Mouse (Mus musculus) embryonic facial prominence, embryonic 10.5 days (tissue): ENCODE results near the gene Pdpr. TPM values are rescaled to one million over a fixed set of nuclear protein-coding genes. Genes with fewer than 3 reads are reported as not detected.
A peak's percentile ranks its signal among the peaks of the same experiment; 100 is the strongest.
"Not testable (repeated sequence)": the region's sequence is repeated elsewhere in the genome, so short reads cannot be mapped to it uniquely, and the experiment has no call there.

Experiments
- DNase-seq: peaks from one replicate; pipeline ENCODE4 v3.0.0-alpha.2; 2017; ENCODE audit warnings: low spot score
- H3K27ac ChIP-seq: fragments of 300-500 bp; sonication (generic); replicated peaks from 2 replicates; pipeline ENCODE4 v1.5.1; 2016; ENCODE audit warnings: mild to moderate bottlenecking
- H3K27me3 ChIP-seq: fragments of 300-500 bp; sonication (generic); replicated peaks from 2 replicates; pipeline ENCODE4 v1.6.1; 2016; ENCODE audit warnings: low read depth, mild to moderate bottlenecking; ENCODE audit not compliant: poor library complexity, severe bottlenecking
- H3K36me3 ChIP-seq: fragments of 300-500 bp; sonication (generic); replicated peaks from 2 replicates; pipeline ENCODE4 v1.6.1; 2016; ENCODE audit warnings: mild to moderate bottlenecking, moderate library complexity
- H3K4me1 ChIP-seq: fragments of 300-500 bp; sonication (generic); 2 replicates; pipeline ENCODE4 v1.6.1; 2016
- H3K4me3 ChIP-seq: fragments of 300-500 bp; sonication (generic); 2 replicates; pipeline ENCODE4 v1.5.1; 2016; ENCODE audit warnings: mild to moderate bottlenecking, moderate library complexity
- H3K9me3 ChIP-seq: fragments of 300-500 bp; sonication (generic); 2 replicates; pipeline ENCODE4 v1.6.1; 2016; ENCODE audit warnings: mild to moderate bottlenecking
- WGBS: fragments of 180-500 bp; shearing (Covaris S2); methylation state at CpG from one replicate; pipeline ENCODE4 v1.1.7; 2016; 5-methylcytosine and 5-hydroxymethylcytosine counted together
- polyA plus RNA-seq: library from polyadenylated mRNA; unstranded; fragments of >200 nt; fragmentation: Nextera tagmentation; extraction: Ambion mirVana; gene quantifications from 2 replicates; pipeline ENCODE4 v1.2.1, GENCODE M21; 2016

Pdpr gene
- polyA plus RNA-seq, 1 experiment from 2014 or later: 10.8 TPM

DNA sequence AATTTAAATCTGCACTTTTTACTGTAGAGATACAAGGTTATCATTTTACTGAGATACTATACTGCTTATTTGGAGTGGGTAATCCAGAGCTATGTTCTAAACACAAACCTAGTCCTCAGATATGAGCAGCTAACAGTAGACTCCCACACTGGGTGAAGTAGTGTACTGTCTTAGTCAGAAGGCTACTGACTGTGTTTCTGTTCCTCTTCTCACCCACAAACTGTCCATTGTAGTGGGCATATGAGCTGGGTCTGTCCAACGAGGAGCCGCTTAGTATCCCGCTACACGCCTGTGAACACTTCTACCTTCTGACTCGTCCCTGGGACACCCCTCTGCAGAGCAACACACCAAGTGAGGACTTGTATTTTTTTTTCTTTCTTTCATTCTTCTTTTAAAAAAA, 20.5 kb downstream of the Pdpr start:
- Histone ChIP-seq H3K4me3 (no peak overlapping the region), H3K4me1 (no peaks in the 10 kb centered on the region), H3K36me3 (peaks cover 82% of the 10 kb centered on the region), H3K27me3 (no peaks in the 10 kb centered on the region), H3K9me3 (no peaks in the 10 kb centered on the region), H3K27ac (no peak overlapping the region)
- WGBS: 95% methylated on average over 5 of the region's 5 CpGs
- DNase-seq: no peak

DNA sequence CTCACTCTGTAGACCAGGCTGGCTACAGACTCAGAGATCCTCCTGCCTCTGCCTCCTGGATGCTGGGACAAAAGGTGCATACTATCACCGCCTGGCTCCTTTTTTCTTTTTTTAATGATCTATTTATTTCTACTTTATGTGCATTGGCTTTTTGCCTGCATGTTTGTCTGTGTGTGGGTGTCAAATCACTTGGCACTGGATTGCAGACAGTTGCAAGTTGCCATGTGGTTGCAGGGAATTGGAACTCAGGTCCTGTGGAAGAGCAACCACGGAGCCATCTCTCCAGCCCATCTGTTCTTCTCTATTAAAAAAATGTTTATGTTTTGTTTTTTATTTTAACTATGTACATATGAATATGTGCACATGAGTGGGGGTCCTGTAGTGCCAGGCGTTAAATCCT, 25.1 kb downstream of the Pdpr start:
- Histone ChIP-seq H3K4me1 (no peaks in the 10 kb centered on the region), H3K27ac (no peak overlapping the region), H3K36me3 (peaks cover 96% of the 10 kb centered on the region), H3K4me3 (no peak overlapping the region), H3K27me3 (no peaks in the 10 kb centered on the region), H3K9me3 (no peaks in the 10 kb centered on the region)
- 96% methylated on average over 3 of the region's 3 CpGs for WGBS
- DNase-seq: no peak

GRCm38 (mm10) chr8:111130756-111131155, 36.3 kb downstream of the Pdpr start:
- Histone ChIP-seq H3K36me3 (peaks cover 91% of the 10 kb centered on the region), H3K27me3 (no peaks in the 10 kb centered on the region), H3K4me3 (no peak overlapping the region), H3K9me3 (no peaks in the 10 kb centered on the region), H3K27ac (no peak overlapping the region), H3K4me1 (no peaks in the 10 kb centered on the region)
- 91% methylated on average over 2 of the region's 2 CpGs for WGBS
- no peak for DNase-seq

DNA sequence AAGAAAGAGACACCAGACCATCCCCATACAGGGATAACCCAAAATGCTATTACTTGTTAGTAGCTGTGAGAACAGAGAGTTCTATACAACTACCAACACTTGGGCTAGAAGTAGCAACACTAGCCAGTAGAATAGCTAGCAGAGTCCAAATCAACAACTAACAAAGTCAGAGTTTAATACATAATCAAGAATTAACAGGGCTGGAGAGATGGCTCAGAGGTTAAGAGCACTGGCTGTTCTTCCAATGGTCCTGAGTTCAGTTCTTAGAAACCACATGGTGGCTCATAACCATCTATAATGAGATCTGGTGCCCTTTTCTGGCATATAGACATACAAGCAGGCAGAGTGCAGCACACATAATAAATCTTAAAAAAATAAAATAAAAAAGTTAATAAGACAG, 48.1 kb downstream of the Pdpr start:
- DNase-seq: no peak
- no peaks in the 10 kb centered on the region for H3K27me3 ChIP-seq
- peaks cover 16% of the 10 kb centered on the region for H3K4me1 ChIP-seq
- H3K36me3 ChIP-seq: peaks cover 27% of the 10 kb centered on the region
- H3K4me3 ChIP-seq: no peak overlapping the region
- H3K9me3 ChIP-seq: no peaks in the 10 kb centered on the region
- no peak overlapping the region for H3K27ac ChIP-seq

DNA sequence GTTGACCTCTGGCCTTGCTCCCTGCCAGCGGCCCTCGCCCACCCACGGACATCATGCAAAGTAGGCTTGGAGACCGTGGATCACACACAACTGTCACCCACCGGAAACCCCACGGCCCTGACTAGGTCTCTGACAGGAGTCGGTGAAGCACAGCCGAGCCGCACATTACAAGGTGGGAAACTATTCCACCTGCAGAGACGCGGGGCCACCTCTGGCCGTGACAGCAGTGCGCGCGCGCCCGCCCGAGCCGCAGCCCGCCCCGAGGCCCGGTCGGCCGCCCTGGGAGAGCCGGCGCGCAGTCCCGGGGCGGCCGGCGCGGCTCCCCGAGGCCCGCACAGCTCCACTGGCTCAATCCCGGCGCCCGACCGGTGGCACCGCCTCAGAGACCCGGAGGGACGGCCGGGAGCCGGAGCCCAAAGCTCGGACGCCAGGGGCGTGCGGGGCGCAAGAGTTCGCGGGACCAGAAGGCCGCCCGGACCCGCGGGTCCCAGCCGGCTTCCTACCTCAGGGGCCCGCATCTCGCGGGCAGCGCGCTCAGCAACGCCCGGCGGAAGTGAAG, 50.5 kb downstream of the Pdpr start:
- not testable (repeated sequence) for H3K27me3 ChIP-seq, H3K36me3 ChIP-seq, H3K9me3 ChIP-seq
- Histone ChIP-seq H3K27ac (peak overlapping the region; percentile 40; the same call in 1 of the 2 replicates), H3K4me3 (peak overlapping the region; percentile 70), H3K4me1 (peaks cover 16% of the 10 kb centered on the region)
- WGBS: under 1% methylated on average over 63 of the region's 63 CpGs
- DNase-seq: peak; percentile 47

DNA sequence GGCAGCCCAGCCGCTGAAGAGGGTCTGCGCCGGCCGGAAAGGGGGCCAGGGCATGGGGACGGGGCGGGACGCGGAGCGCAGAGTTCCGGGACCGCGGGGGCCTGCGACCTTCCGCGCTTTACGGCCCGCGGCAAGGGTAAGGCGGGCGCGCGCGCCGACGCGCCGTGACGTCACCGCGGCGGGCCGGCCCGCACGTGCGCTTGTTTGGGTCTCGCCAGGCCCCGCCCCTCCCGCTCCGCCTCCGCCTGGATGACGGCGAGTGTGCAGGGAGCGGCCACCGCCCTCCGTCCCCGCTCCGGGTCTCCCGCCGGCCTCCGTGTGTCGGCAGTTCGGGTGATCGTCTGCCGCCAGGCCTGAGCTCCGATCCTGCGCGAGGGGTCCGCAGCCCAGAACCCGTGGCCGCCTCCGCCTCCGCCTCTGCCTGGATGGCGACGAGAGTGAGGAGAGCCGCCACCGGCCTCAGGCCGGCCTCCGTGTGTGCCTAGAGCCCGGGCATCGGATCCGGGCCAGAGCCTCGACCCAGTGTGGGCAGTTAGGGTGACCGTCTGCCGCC, 51.1 kb downstream of the Pdpr start:
- peak; percentile 95 for DNase-seq
- Histone ChIP-seq H3K4me3 (peak overlapping the region; percentile 70), H3K27ac (peak overlapping the region; percentile 40; the same call in 1 of the 2 replicates), H3K4me1 (peaks cover 16% of the 10 kb centered on the region)
- not testable (repeated sequence) for H3K9me3 ChIP-seq, H3K27me3 ChIP-seq, H3K36me3 ChIP-seq
- WGBS: under 1% methylated on average over 73 of the region's 74 CpGs

- Histone ChIP-seq H3K9me3 (no peaks in the 10 kb centered on the region), H3K36me3 (peaks cover 93% of the 10 kb centered on the region), H3K4me3 (no peak overlapping the region), H3K4me1 (no peaks in the 10 kb centered on the region), H3K27me3 (no peaks in the 10 kb centered on the region), H3K27ac (no peak overlapping the region)
- WGBS: 91% methylated on average over 8 of the region's 8 CpGs
- no peak for DNase-seq
Measured at GRCm38 (mm10) chr8:111155721-111156436, 61.4 kb downstream of the Pdpr start.

DNA sequence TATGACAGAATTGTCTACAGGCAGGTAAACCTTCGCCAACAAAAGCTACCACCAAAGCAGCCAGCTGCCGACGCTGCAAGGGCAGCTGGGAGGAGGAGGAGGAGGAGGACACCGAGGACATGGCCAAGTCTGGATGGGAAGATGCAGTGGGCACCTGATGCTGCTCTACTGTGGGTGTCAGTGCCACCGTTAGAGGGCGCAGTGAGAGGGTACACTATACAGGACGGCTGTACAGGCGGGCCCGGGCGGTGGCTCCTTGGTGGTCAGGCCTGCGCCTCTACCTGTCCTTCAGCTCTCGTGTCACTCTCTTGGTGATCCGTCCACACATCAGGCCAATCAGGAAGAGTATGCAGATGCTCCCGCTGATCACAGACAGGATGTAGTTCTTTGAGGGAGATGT, 63.2 kb downstream of the Pdpr start:
- H3K27me3 ChIP-seq: no peaks in the 10 kb centered on the region
- no peaks in the 10 kb centered on the region for H3K9me3 ChIP-seq
- H3K4me1 ChIP-seq: no peaks in the 10 kb centered on the region
- H3K4me3 ChIP-seq: no peak overlapping the region
- 50% methylated on average over 14 of the region's 14 CpGs for WGBS
- no peak overlapping the region for H3K27ac ChIP-seq
- H3K36me3 ChIP-seq: peaks cover 100% of the 10 kb centered on the region
- DNase-seq: peak; percentile 64

DNA sequence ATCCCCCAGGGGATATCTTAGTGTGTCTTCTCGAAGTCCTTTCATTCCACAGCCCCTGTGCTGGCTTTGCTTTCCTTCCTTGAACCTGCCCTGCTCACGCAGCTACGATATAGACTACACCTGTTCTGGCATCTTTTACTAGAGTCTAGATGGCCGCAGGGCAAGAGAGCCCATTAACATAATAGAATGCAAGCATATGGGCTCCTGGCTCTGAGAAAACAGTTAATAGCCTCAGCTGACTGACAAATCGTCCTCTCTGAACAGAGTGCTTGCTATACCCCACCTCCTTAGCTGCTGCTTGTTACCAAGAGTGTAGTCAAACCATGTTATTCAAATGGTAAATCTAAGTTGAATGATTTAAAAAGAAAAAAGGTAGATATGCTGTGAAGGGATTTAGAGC, 77.2 kb downstream of the Pdpr start:
- no peak overlapping the region for H3K27ac ChIP-seq
- no peak for DNase-seq
- no peaks in the 10 kb centered on the region for H3K27me3 ChIP-seq
- no peaks in the 10 kb centered on the region for H3K9me3 ChIP-seq
- H3K4me1 ChIP-seq: no peaks in the 10 kb centered on the region
- peaks cover 100% of the 10 kb centered on the region for H3K36me3 ChIP-seq
- WGBS: 89% methylated on average over 5 of the region's 5 CpGs
- H3K4me3 ChIP-seq: no peak overlapping the region

DNA sequence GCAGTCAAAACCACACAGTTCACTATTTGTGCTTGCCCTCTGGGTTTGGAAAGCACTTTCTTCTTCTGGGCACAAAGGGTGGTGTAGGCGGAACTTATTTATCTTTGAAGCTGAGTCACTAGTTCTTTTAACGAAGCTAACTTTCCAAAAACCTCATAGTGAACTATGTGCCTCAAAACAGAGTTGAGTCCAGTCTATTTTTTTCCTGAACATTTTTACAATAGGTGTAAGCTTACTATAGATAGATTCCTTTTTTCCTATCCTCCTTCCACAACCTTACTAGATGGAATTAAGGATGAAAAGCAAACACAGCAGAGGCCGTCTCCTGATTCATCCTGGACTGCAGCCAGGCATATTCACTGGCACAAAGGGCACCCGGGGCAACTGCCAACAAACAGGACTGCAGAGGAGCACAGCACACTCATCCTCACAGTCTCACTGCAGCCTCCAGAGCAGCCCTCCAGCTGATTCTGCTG, 91.1 kb downstream of the Pdpr start:
- no peaks in the 10 kb centered on the region for H3K9me3 ChIP-seq
- no peak overlapping the region for H3K4me3 ChIP-seq
- no peak overlapping the region for H3K27ac ChIP-seq
- H3K4me1 ChIP-seq: no peaks in the 10 kb centered on the region
- H3K27me3 ChIP-seq: no peaks in the 10 kb centered on the region
- no peak for DNase-seq
- 89% methylated on average over 4 of the region's 4 CpGs for WGBS
- peaks cover 86% of the 10 kb centered on the region for H3K36me3 ChIP-seq

Other genes with a start within 250 kb of the Pdpr start
- 77.2 and 83.5 TPM in 2 replicates for gene Cog4, start 248.0 kb upstream of the Pdpr start, polyA plus RNA-seq
- gene Sf3b3, start 247.8 kb upstream of the Pdpr start, polyA plus RNA-seq: 230 and 242 TPM in 2 replicates
- gene Fuk, start 192.1 kb upstream of the Pdpr start, polyA plus RNA-seq: 16.2 and 16.5 TPM in 2 replicates
- 34.5 and 34.8 TPM in 2 replicates for gene St3gal2, start 174.7 kb upstream of the Pdpr start, polyA plus RNA-seq
- 23.7 and 26.3 TPM in 2 replicates for gene Ddx19a, start 96.8 kb upstream of the Pdpr start, polyA plus RNA-seq
- 7.7 and 8.9 TPM in 2 replicates for gene Ddx19b, start 62.9 kb upstream of the Pdpr start, polyA plus RNA-seq
- 71.3 and 78.1 TPM in 2 replicates for gene Aars, start 61.5 kb upstream of the Pdpr start, polyA plus RNA-seq
- 20.1 and 23.8 TPM in 2 replicates for gene Exosc6, start 38.3 kb upstream of the Pdpr start, polyA plus RNA-seq
- 1.8 and 2.4 TPM in 2 replicates for gene Clec18a, start 2.2 kb upstream of the Pdpr start, polyA plus RNA-seq
- 62.0 and 65.0 TPM in 2 replicates for gene Glg1, start 164.6 kb downstream of the Pdpr start, polyA plus RNA-seq
- 97.9 and 109 TPM in 2 replicates for gene Rfwd3, start 205.6 kb downstream of the Pdpr start, polyA plus RNA-seq
- 0.21 and 0.60 TPM in 2 replicates for gene Mlkl, start 243.5 kb downstream of the Pdpr start, polyA plus RNA-seq